Mouse (Mus musculus): ENCODE measurements around the gene Tepsin. TPM values are rescaled to one million over a fixed set of nuclear protein-coding genes. Genes with fewer than 3 reads are reported as not detected.

Gene Tepsin
- polyA plus RNA-seq, 1 experiment from 2014 or later, result 21.1 TPM

GRCm38 (mm10) chr11:120045341-120045740 is 53.2 kb downstream of the Tepsin start:
- H3K27ac ChIP-seq (ENCODE audit: low read length), result no peak overlapping the region
- ATAC-seq, result no peak
- H3K4me1 ChIP-seq (ENCODE audit: control insufficient read depth, insufficient read depth, low read length), result peaks cover 34% of the 10 kb centered on the region
- no peaks in the 10 kb centered on the region for H3K9me3 ChIP-seq (ENCODE audit: control insufficient read depth, low read length)
- peak overlapping the region; percentile 96; the same call in 1 of the 2 replicates for H3K4me2 ChIP-seq (ENCODE audit: low read depth, low read length)
- H3K9ac ChIP-seq (ENCODE audit: low read depth, low read length), result no peak overlapping the region
- H3K27me3 ChIP-seq (replicated peaks; ENCODE audit: control insufficient read depth, insufficient read depth, low read length), result peaks cover 28% of the 10 kb centered on the region
- 72% methylated on average over 4 of the region's 4 CpGs for WGBS
- no peak overlapping the region for H3K4me3 ChIP-seq (ENCODE audit: low read length)
- H3K36me3 ChIP-seq (ENCODE audit: control insufficient read depth, insufficient read depth, low read length), result no peaks in the 10 kb centered on the region

- no peaks in the 10 kb centered on the region for H3K36me3 ChIP-seq (ENCODE audit: control insufficient read depth, insufficient read depth, low read length)
- 67% methylated on average over 7 of the region's 7 CpGs for WGBS
- ATAC-seq, result 0 out of 2 replicates have a peak, but pooled peaks have one; percentile 3
- H3K27ac ChIP-seq (ENCODE audit: low read length), result peak overlapping the region; percentile 63
- H3K4me3 ChIP-seq (ENCODE audit: low read length), result no peak overlapping the region
- no peaks in the 10 kb centered on the region for H3K9me3 ChIP-seq (ENCODE audit: control insufficient read depth, low read length)
- no peak overlapping the region for H3K4me2 ChIP-seq (ENCODE audit: low read depth, low read length)
- peaks cover 24% of the 10 kb centered on the region for H3K4me1 ChIP-seq (ENCODE audit: control insufficient read depth, insufficient read depth, low read length)
- peak overlapping the region; percentile 37; the same call in 1 of the 2 replicates for H3K9ac ChIP-seq (ENCODE audit: low read depth, low read length)
- peaks cover 11% of the 10 kb centered on the region for H3K27me3 ChIP-seq (replicated peaks; ENCODE audit: control insufficient read depth, insufficient read depth, low read length)
Observed at GRCm38 (mm10) chr11:120042141-120042838, 56.2 kb downstream of the Tepsin start.

- peak; percentile 61 for ATAC-seq
- peak overlapping the region; percentile 37; the same call in 1 of the 2 replicates for H3K9ac ChIP-seq (ENCODE audit: low read depth, low read length)
- H3K27ac ChIP-seq (ENCODE audit: low read length), result peak overlapping the region; percentile 63
- WGBS, result 55% methylated on average over 13 of the region's 13 CpGs
- peaks cover 6% of the 10 kb centered on the region for H3K27me3 ChIP-seq (replicated peaks; ENCODE audit: control insufficient read depth, insufficient read depth, low read length)
- no peaks in the 10 kb centered on the region for H3K36me3 ChIP-seq (ENCODE audit: control insufficient read depth, insufficient read depth, low read length)
- H3K4me2 ChIP-seq (ENCODE audit: low read depth, low read length), result no peak overlapping the region
- no peak overlapping the region for H3K4me3 ChIP-seq (ENCODE audit: low read length)
- H3K4me1 ChIP-seq (ENCODE audit: control insufficient read depth, insufficient read depth, low read length), result peaks cover 18% of the 10 kb centered on the region
- no peaks in the 10 kb centered on the region for H3K9me3 ChIP-seq (ENCODE audit: control insufficient read depth, low read length)
Observed at GRCm38 (mm10) chr11:120041191-120042123, 57.1 kb downstream of the Tepsin start.

Small RNAs within 50 kb of the gene (microRNA-seq; reads per million reads assigned to microRNA genes)
- gene Gm25948, result not detected

Other genes with a start within 250 kb of the Tepsin start
- 92.2 and 94.3 TPM in 2 replicates for gene Chmp6, start 185.3 kb downstream of the Tepsin start, polyA plus RNA-seq (2015; fragmentation: Nextera tagmentation; extraction: Ambion mirVana)
- gene Baiap2, start 156.0 kb downstream of the Tepsin start, polyA plus RNA-seq (2015; fragmentation: Nextera tagmentation; extraction: Ambion mirVana), result 10.1 and 11.8 TPM in 2 replicates
- gene Aatk, start 51.6 kb downstream of the Tepsin start, polyA plus RNA-seq (2015; fragmentation: Nextera tagmentation; extraction: Ambion mirVana), result 1.7 and 2.3 TPM in 2 replicates
- gene Cep131, start 11.9 kb downstream of the Tepsin start, polyA plus RNA-seq (2015; fragmentation: Nextera tagmentation; extraction: Ambion mirVana), result 12.0 and 12.2 TPM in 2 replicates
- 113 and 119 TPM in 2 replicates for gene Ndufaf8, start 197 bp upstream of the Tepsin start, polyA plus RNA-seq (2015; fragmentation: Nextera tagmentation; extraction: Ambion mirVana)
- gene Slc38a10, start 52.6 kb upstream of the Tepsin start, polyA plus RNA-seq (2015; fragmentation: Nextera tagmentation; extraction: Ambion mirVana), result 84.6 and 91.4 TPM in 2 replicates
- 4.9 and 5.7 TPM in 2 replicates for gene Bahcc1, start 134.2 kb upstream of the Tepsin start, polyA plus RNA-seq (2015; fragmentation: Nextera tagmentation; extraction: Ambion mirVana)
- 2,886 and 2,944 TPM in 2 replicates for gene Actg1, start 249.8 kb upstream of the Tepsin start, polyA plus RNA-seq (2015; fragmentation: Nextera tagmentation; extraction: Ambion mirVana)

Data from intestine, embryonic 16.5 days (tissue).